Mouse (Mus musculus) liver, postnatal 0 days (tissue): ENCODE data around the gene Mbd6. TPM values are rescaled to one million over a fixed set of nuclear protein-coding genes. Genes with fewer than 3 reads are reported as not detected.
"Not testable (repeated sequence)": the region's sequence is repeated elsewhere in the genome, so short reads cannot be mapped to it uniquely, and the experiment has no call there.

Experiments used
- ATAC-seq: fragments of 200-750 bp; cut with Nextera tagmentation; 2 replicates; pipeline ENCODE4 v1.8.0; 2017; ENCODE audit warnings: mild to moderate bottlenecking, moderate library complexity
- DNase-seq: peaks from one replicate; pipeline ENCODE4 v3.0.0-alpha.2; 2016
- H3K27ac ChIP-seq: fragments of 300-500 bp; sonication (generic); 2 replicates; pipeline ENCODE4 v1.5.1; 2014; ENCODE audit warnings: antibody characterized with exemption, moderate library complexity, mild to moderate bottlenecking, low read depth
- H3K27me3 ChIP-seq: fragments of 300-500 bp; sonication (generic); 2 replicates; pipeline ENCODE4 v1.6.1; 2014; ENCODE audit warnings: low read length, control low read depth, mixed read lengths; ENCODE audit not compliant: insufficient read depth
- H3K36me3 ChIP-seq: fragments of 300-500 bp; sonication (generic); replicated peaks from 2 replicates; pipeline ENCODE4 v1.6.1; 2014; ENCODE audit warnings: mild to moderate bottlenecking, control low read depth, low read length, moderate library complexity, mixed read lengths; ENCODE audit not compliant: insufficient read depth
- H3K4me1 ChIP-seq: fragments of 300-500 bp; sonication (generic); 2 replicates; pipeline ENCODE4 v1.6.1; 2014; ENCODE audit warnings: antibody characterized with exemption, mild to moderate bottlenecking, control low read depth; ENCODE audit not compliant: insufficient read depth
- H3K4me2 ChIP-seq: fragments of 300-500 bp; sonication (generic); 2 replicates; pipeline ENCODE4 v1.6.1; 2014; ENCODE audit warnings: low read depth, mild to moderate bottlenecking, low read length, moderate library complexity, mixed read lengths
- H3K4me3 ChIP-seq: fragments of 300-500 bp; sonication (generic); 2 replicates; pipeline ENCODE4 v1.5.1; 2014; ENCODE audit warnings: low read depth, low read length
- H3K9ac ChIP-seq: fragments of 300-500 bp; sonication (generic); replicated peaks from 2 replicates; pipeline ENCODE4 v1.6.1; 2014; ENCODE audit warnings: mild to moderate bottlenecking, moderate library complexity
- H3K9me3 ChIP-seq: fragments of 300-500 bp; sonication (generic); 2 replicates; pipeline ENCODE4 v1.6.1; 2016; ENCODE audit warnings: mild to moderate bottlenecking, control low read depth, low read length, mixed read lengths
- CTCF ChIP-seq: sonication (generic); IDR thresholded peaks from 2 replicates; pipeline ENCODE4 v1.5.1; 2016; ENCODE audit warnings: antibody characterized with exemption, low read depth
- EP300 ChIP-seq: IDR thresholded peaks from 2 replicates; pipeline ENCODE4 v1.6.1; 2016; ENCODE audit warnings: antibody characterized with exemption, low read depth, mild to moderate bottlenecking
- WGBS: fragments of 180-500 bp; shearing (Covaris S2); extraction: QIAGEN DNeasy Blood & Tissue Kit; methylation state at CpG from one replicate; pipeline ENCODE4 v1.1.7; 2014; ENCODE audit not compliant: insufficient replicate concordance; 5-methylcytosine and 5-hydroxymethylcytosine counted together
- polyA plus RNA-seq: library from polyadenylated mRNA; unstranded; fragments of >200 nt; fragmentation: Nextera tagmentation; extraction: Ambion mirVana; gene quantifications from 2 replicates; pipeline ENCODE4 v1.2.1, GENCODE M21; 2015

Gene Mbd6
- polyA plus RNA-seq, 1 experiment from 2014 or later: 5.3 TPM

DNA sequence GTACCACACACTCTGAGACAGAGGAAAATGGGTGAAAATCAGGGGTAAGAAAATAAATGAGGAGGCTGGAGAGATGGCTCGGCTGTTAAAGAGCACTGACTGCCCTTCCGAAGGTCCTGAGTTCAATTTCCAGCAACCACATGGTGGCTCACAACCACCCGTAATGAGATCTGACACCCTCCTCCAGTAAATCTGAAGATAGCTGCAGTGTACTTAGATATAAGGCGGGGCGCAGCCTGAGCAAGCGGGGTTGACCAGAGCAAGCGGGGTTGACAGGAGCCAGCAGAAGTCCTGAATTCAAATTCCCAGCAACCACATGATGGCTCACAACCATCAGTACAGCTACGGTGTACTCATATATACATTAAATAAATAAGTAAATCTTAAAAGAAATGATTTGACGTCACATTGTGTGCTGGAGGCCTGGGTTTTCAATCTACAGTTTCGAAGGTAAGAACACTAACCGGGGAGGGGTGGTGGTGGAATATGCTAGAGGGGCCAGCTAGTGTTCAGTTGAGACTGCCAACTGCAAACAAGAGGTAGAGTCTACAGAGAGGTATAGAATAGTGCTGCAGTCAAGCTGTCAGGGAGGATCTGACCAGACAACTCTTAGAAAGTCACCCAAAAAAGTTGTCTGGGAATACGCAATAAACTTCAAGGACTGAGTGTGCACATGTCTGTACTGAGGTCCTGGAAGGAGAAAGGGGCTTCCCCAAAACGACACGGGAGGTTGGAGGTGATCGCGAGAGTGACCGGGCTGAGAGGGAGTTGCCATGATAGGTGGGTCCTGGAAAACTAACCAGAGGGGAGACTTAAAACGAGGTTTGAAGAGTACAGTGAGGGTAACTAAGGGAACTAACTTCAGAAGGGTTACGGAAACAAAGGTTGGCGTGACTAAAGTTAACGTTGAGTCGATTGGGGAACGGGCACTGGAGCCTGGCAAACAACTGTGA lies 22.0 kb upstream of the Mbd6 start:
- ATAC-seq: peak; percentile 75
- WGBS: 25% methylated on average over 23 of the region's 23 CpGs

DNA sequence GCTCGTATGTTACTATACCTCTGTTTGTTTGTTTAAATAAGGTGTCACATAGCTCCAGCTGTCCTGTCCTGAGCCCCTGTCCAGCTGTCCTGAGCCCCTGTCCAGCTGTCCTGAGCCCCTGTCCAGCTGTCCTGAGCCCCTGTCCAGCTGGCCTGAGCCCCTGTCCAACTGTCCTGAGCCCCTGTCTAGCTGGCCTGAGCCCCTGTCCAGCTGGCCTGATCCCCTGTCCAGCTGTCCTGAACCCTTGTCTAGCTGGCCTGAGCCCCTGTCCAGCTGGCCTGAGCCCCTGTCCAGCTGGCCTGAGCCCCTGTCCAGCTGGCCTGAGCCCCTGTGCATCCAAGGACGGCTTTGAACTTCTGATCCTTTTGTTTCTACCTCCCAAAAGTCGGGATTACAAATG lies 20.3 kb upstream of the Mbd6 start:
- not testable (repeated sequence) for H3K27ac ChIP-seq, H3K27me3 ChIP-seq, H3K4me3 ChIP-seq, H3K4me2 ChIP-seq, H3K9me3 ChIP-seq, H3K9ac ChIP-seq, DNase-seq, ATAC-seq
- Histone ChIP-seq H3K4me1 (peaks cover 19% of the 10 kb centered on the region), H3K36me3 (peaks cover 55% of the 10 kb centered on the region)
- 79% methylated on average over 3 of the region's 3 CpGs for WGBS

More for the DNA sequence above, 22.0 kb upstream of the Mbd6 start:
- Histone ChIP-seq H3K9me3 (no peaks in the 10 kb centered on the region), H3K4me2 (peak overlapping the region; percentile 94), H3K4me3 (peak overlapping the region; percentile 87), H3K27ac (peak overlapping the region; percentile 90), H3K4me1 (peaks cover 19% of the 10 kb centered on the region), H3K9ac (peak overlapping the region; percentile 90), H3K27me3 (no peaks in the 10 kb centered on the region), H3K36me3 (peaks cover 38% of the 10 kb centered on the region)
- TF ChIP-seq EP300 (no peak; the same call in 1 of the 2 replicates), CTCF (no peak)
- peak; percentile 70 for DNase-seq

DNA sequence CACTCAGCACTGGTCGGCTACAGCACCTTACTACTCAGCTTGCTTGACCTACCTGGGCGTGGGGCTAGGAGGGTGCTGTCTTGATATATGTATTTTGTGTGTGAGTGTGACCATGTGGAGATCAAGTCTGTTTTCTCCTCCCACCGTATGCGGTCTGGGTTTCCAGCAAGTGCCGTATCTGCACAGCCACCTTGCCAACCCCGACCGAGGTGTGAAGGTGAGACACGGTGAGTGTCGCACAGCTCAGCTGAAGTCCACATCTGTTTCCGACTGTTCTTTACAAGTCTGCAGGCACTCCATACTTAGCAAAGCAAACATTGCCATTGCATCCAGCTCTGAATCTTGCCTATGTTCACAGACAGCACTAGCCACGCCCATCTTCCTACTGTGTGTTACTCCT lies 14.3 kb upstream of the Mbd6 start:
- H3K36me3 ChIP-seq: peaks cover 93% of the 10 kb centered on the region
- 90% methylated on average over 11 of the region's 11 CpGs for WGBS

DNA sequence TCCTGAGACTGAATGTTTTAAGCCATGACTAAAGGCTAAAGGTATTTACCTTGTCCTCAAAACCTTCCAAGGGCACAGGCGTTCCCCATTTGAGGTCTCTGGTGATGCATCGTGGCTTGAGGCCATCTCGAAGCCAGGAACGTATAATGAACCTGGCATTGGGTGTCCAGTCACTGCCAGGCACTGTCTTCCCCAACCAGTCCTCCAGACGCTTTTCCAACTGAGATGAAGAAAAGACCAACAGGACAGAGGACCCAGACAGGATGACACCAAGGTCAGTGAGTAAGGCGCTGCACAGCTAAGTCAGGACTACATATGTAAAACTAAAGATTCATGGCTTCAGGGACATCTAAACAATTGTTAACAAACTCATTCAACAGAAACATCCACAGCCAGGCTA lies 11.5 kb upstream of the Mbd6 start:
- H3K4me3 ChIP-seq: no peak overlapping the region
- H3K4me1 ChIP-seq: no peaks in the 10 kb centered on the region
- no peak for ATAC-seq
- no peak for TF ChIP-seq EP300
- no peak for TF ChIP-seq CTCF
- 92% methylated on average over 6 of the region's 6 CpGs for WGBS
- H3K9me3 ChIP-seq: no peaks in the 10 kb centered on the region
- no peak for DNase-seq
- no peak overlapping the region for H3K4me2 ChIP-seq
- no peaks in the 10 kb centered on the region for H3K27me3 ChIP-seq
- H3K36me3 ChIP-seq: peaks cover 93% of the 10 kb centered on the region
- H3K27ac ChIP-seq: no peak overlapping the region
- no peak overlapping the region for H3K9ac ChIP-seq

More for the DNA sequence above, 14.3 kb upstream of the Mbd6 start:
- Histone ChIP-seq H3K4me1 (no peaks in the 10 kb centered on the region), H3K9ac (no peak overlapping the region), H3K4me2 (no peak overlapping the region), H3K27ac (no peak overlapping the region), H3K9me3 (no peaks in the 10 kb centered on the region), H3K27me3 (no peaks in the 10 kb centered on the region), H3K4me3 (no peak overlapping the region)
- ATAC-seq: no peak
- TF ChIP-seq EP300 (no peak), CTCF (no peak)
- no peak for DNase-seq

DNA sequence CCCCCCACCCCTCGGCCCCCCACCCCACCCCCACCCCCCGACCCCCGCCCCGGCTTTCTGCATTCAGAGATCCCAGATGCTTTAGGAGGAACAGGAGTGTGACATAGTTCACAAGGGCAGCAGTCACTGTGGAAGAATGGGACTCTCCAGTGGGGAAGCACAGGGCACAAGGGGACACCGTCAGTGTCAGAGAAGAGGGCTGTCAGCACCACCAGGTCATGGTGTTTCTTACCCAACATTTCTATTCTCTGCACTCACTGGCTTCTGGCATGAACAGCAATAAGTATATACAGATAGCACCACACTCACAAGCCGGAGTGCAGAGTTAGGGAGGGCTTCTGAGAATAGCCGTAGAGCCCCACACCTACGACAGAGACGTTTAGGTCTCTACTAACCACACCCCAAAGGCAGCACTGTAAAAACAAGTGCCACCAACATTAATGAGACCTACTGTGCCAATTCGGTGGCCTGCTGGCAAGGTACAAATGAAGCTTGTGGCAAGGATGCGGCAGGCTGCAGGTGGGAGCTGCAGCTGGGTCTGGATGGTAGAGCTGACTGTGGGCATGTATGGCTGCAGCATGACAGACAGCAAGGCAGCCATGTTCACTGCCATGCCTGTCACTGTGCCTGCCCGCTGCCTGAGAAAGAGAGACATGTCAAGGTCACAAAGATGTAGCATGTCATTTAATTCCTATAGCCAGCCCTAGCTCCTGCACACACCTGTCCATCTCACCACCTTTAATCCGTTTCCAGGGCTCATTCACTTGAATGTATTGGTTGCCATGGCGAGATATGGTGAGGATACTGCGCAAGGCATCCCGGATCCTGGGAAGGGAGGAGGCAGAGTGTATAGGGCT lies 8.4 kb upstream of the Mbd6 start:
- Histone ChIP-seq H3K36me3 (peaks cover 88% of the 10 kb centered on the region), H3K27me3 (no peaks in the 10 kb centered on the region), H3K4me2 (no peak overlapping the region), H3K9me3 (no peaks in the 10 kb centered on the region), H3K4me3 (no peak overlapping the region), H3K9ac (no peak overlapping the region), H3K27ac (no peak overlapping the region), H3K4me1 (peaks cover 16% of the 10 kb centered on the region)
- 87% methylated on average over 16 of the region's 16 CpGs for WGBS
- DNase-seq: no peak
- no peak for ATAC-seq
- TF ChIP-seq EP300 (no peak), CTCF (no peak)
